Mouse (Mus musculus) erythroblast, adult 5-6 weeks (primary cell): ENCODE measurements around the gene Uspl1. TPM values are rescaled to one million over a fixed set of nuclear protein-coding genes. Genes with fewer than 3 reads are reported as not detected.

Experiments used
- ATAC-seq: replicated peaks from 2 replicates; pipeline ENCODE4 v1.8.0; 2016; ENCODE audit warnings: moderate number of reproducible peaks, mild to moderate bottlenecking, moderate TSS enrichment, inconsistent platforms; ENCODE audit not compliant: poor library complexity, low FRiP score, severe bottlenecking
- total RNA-seq, 2 experiments: library from RNA; stranded (forward) in 1 of 2; stranded (reverse) in 1 of 2; fragments of 150-400 nt in 1 of 2; fragments of 200-764, 138-1000 nt in 1 of 2; gene quantifications; 2 replicates each; pipeline versions ENCODE4 v1.2.3 to v1.2.4; 2015 to 2017; ENCODE audit warnings: low replicate concordance in 2 of 2

Uspl1 gene
- total RNA-seq, 2 experiments from 2014 or later, result 5.2 to 10.0 TPM

DNA sequence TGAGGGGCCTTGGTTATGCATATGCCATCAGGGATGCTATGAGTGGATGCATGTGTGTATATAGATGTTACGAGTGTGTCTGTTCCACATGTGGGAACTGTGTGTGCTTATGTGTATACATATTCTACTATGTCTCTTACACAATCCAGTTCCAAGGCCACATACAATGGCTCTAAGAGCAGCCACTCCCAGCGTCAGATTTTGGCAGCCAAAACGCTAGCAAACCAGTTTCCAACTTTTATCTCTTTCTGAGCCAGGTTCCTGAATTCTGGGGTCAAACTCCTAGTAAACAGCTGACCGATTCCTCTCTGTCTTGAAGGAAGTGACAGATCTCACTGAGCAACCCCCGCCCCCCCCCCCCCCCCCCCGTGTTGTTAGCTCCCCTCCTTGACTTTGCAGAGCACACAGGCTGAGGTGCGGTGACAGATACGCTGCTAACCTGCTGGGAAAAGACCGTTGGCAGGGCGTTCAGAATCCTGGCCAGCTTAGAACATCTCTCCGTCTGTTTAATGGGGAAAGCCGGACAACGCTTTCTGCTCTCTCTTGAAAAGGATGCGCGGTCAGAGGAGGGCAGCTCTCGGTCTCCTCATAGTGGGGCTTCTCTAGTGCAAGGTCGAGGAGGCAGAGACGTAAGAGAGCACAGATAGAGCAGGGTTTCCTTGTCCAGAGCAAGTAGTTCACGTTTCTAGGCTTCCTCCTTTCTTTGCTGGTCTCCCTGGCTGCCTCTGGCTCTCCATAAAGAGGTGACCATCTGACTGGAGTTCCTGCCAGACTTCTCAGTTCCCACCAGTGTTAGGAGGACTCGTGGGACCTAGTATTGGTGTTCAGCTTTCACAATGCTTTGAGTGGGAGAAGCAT is 63.1 kb downstream of the Uspl1 start:
- ATAC-seq, result no peak

DNA sequence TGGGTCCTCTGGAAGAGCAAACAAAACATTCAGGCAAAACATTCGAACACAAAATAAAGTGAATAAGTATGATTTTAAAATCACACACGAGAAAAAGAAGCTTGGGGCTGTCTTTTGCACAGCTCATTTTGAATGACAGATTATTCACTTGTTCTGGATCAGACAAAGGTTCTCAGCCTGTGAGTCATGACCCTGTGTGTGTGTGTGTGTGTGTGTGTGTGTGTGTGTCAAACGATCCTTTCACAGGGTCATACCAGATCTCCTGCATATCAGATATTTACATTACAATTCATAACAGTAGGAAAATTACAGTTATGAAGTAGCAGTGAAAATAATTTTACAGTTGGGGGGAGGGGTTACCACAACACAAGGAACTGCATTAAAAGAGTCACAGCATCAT is 68.2 kb downstream of the Uspl1 start:
- no peak for ATAC-seq

DNA sequence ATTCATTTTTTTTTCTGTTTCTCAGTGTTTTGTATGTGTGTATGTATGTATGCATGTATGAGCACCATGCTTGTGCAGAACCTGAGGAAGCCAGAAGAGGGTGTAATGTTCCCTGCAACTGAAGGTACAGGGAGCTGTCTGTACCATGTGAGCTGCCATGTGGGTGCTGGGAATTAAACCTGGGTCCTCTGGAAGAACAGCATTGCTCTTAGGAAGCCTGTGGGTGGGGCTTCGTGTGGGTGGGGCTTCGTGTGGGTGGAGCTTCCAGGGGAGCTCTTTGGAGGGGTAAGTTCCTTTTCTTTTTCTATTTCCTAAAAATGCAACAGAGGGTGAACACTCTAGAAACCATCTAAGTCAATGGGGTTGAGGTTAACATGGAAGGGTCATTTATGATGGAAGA is 69.3 kb downstream of the Uspl1 start:
- ATAC-seq, result no peak

DNA sequence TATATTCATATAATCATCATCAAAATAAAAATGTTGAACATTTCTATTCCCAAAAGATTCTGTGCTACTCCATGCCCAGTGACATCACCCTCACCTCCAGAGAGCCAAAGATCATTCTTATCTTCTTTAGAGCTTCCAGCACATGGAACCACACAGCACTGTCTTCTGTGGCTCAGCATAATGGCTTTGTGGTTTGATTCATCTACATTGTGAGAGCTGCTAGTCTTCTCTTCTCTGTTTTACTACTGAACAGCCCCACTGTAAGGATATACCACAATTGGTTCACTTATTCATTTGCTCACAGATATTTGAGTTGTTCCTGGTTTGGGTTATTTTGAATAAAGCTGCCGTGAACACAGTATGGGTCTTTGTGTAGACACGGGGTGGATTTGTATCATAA is 71.4 kb downstream of the Uspl1 start:
- no peak for ATAC-seq

DNA sequence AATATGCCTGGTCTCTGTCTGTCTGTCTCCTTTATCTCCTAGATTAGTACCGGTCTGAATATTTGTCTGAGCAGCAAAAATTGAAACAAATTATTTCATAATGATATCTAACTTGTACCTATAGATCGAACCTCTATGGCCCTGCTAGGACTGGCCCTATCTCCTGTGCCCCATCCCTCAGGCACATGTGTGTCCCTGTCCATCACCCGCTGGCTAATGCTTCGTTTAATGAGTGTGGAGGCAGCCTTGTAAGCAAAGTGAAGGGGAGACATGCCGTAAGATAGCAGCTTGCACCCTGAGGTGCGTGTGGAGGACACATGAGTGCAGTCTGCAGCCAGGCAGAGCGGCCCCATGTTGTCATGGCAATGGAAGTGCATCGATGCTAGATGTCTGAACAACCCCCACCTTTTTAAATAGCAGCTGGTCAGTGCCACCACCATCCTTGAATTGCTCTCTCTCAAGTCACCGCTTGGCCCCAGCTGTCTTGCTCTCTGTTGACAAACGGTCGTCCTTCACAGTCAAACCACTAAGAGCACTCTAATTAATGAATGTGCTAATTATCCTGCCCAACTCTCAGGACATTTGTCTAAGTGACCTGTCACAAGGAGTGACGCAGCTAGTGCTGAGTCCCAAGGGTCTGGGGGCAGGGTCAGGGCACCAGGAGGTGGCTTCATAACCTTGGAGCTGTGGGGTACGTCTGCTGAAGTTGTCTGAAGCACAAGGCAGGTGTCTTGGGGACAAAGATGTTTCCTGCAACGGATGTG is 73.5 kb downstream of the Uspl1 start:
- ATAC-seq, result no peak

DNA sequence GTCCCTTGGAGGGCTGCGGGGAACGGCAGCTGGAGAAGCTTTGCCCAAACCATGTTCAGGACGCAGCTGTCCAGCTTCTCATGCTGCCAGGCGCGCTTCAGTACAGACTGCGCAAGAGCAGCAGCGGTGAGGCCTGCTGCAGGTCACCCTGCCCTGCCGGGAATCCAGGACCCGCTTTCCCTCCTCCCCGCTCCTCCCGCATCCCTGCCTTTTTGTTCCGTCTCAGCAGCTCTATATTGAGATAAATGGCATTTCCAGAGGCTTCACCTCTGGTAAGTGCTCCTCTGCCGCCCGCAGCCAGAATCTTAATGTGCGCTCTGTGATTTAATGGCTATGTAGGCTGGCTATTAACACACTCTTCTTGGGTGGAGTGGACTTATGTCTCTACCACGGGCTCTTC is 74.9 kb downstream of the Uspl1 start:
- no peak for ATAC-seq

DNA sequence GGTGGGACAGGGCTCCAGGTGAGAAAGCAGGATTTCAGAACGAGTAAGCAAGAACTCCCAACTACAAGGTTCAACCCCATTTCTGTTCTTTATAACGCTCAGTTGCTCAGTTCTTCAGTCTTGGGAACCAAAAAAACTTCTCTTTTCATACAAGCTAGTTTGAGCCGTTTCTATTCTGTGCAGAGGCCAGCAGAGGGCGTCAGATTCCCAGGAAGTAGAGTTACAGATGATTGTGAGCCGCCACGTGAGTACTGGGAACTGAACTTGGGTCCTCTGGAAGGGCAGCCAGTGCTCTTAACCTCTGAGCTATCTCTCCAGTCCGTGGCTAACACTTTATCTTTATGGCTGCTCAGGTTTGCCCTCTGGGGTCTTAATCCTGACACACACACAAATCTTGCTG is 77.3 kb downstream of the Uspl1 start:
- ATAC-seq, result no peak

DNA sequence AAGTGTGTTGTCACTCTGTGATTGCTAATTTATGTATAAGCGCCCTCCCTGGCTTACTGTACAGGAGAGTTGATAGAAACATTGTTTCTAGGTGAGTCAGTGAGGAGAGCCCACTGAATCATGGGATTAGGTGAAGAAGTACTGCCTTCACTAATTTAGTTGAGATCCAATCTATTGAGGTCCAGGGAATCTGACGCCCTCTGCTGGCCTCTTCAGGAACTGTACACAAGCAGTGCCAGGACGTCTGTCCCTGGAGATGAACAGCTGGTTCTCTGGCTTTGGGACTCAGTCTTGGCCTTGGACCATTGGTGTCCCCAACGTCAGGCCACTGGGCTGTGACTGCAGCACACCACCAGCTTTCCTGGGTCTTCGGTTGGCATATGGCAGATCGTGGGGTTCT is 77.7 kb downstream of the Uspl1 start:
- ATAC-seq, result peak; percentile 60; the same call in 1 of the 2 replicates

DNA sequence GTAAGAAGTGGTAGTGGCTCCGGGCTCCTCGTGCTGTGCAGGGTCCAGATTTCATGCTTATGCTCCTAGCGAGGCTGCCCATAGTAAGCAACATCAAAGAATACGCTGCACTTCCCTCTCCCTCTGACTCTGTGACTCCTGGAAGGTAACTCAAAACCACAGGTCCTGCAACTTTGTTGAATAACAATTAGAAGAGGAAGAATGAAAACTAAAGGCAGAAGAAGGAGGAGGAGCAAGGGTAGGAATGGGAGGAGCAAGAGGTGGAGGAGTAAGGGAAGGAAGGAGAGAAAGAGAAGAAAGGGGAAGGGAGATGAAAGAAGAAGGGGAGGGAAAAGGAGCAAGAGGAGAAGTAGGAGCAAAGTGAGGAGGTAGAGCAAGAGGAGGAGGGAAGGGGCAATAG is 80.3 kb downstream of the Uspl1 start, which contains the start of gene Alox5ap:
Gene Alox5ap, plus strand, starts transcription at position 363 of the 400 bp plus-strand sequence.
- ATAC-seq, result no peak

DNA sequence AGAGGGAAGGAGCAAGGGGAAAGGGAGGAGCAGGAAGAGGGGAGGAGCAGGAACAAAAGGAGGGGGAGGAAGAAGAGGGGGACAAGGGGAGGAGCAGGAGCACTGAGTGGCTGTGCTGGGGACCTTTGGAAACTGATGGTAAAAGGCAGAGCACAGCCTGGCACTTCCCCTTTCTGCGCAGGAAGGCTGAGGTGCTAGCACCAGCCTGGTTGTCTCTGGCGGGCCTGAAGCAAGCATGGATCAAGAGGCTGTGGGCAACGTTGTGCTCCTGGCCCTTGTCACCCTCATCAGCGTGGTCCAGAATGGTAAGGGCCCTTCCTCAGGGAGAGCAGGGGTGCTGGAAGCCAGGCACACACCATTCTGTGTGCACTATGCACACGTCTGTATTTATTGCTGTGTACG is 80.7 kb downstream of the Uspl1 start:
- no peak for ATAC-seq

Other genes with a start within 250 kb of the Uspl1 start
- 1.9 TPM in 1 of 2 replicates, not detected in the other for gene Gm42791, start 189.2 kb upstream of the Uspl1 start, total RNA-seq (2015; ENCODE audit: low replicate concordance)
- 14.2 TPM in 1 of 2 replicates, not detected in the other for gene Gm42791, start 189.2 kb upstream of the Uspl1 start, total RNA-seq (2017; ENCODE audit: low replicate concordance)
- gene Hmgb1, start 139 bp downstream of the Uspl1 start, total RNA-seq (2015; ENCODE audit: low replicate concordance), result 310 and 337 TPM in 2 replicates
- gene Hmgb1, start 139 bp downstream of the Uspl1 start, total RNA-seq (2017; ENCODE audit: low replicate concordance), result 224 and 253 TPM in 2 replicates
- gene Alox5ap, start 80.4 kb downstream of the Uspl1 start, total RNA-seq (2015; ENCODE audit: low replicate concordance), result 202 and 238 TPM in 2 replicates
- 173 and 187 TPM in 2 replicates for gene Alox5ap, start 80.4 kb downstream of the Uspl1 start, total RNA-seq (2017; ENCODE audit: low replicate concordance)
- gene Medag, start 227.4 kb downstream of the Uspl1 start, total RNA-seq (2015; ENCODE audit: low replicate concordance), result not detected in 2 replicates
- not detected in 2 replicates for gene Medag, start 227.4 kb downstream of the Uspl1 start, total RNA-seq (2017; ENCODE audit: low replicate concordance)